Mouse (Mus musculus): Measurements from ENCODE around the gene Selenoi. TPM values are rescaled to one million over a fixed set of nuclear protein-coding genes. Genes with fewer than 3 reads are reported as not detected.

Selenoi gene
- polyA plus RNA-seq, 1 experiment = 0.12 TPM

DNA sequence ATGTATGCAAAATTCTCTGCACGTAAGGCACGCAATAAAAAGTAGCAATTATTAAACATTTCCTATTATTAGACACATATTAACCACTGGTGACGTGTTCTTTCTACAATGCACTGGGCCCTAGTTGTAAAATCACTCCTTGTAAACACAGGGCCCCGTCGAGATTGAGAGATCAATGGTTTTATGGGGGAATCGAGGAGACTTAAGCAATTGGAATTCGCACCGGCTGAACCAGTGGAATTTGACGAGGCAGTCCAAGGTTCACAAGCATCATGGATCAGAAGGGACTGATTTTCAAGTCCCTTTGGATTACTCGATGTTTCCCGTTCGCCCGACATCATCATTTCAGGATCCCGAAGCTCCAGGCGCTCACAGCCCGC lies 500 bp upstream of the Selenoi start:
- Histone ChIP-seq H3K9me3 (ENCODE audit: control insufficient read depth, low read length) (peaks cover 3% of the 10 kb centered on the region), H3K4me3 (replicated peaks) (peak overlapping the region; percentile 93), H3K27me3 (ENCODE audit: control insufficient read depth) (no peaks in the 10 kb centered on the region), H3K36me3 (ENCODE audit: control insufficient read depth) (peaks cover 12% of the 10 kb centered on the region), H3K4me1 (ENCODE audit: control insufficient read depth) (peaks cover 52% of the 10 kb centered on the region)
- TF ChIP-seq GATA1 (IDR thresholded peaks at IDR 0.05; ENCODE audit: low read length) (no peak), TAL1 (IDR thresholded peaks at IDR 0.05; ENCODE audit: low read length) (no peak)

DNA sequence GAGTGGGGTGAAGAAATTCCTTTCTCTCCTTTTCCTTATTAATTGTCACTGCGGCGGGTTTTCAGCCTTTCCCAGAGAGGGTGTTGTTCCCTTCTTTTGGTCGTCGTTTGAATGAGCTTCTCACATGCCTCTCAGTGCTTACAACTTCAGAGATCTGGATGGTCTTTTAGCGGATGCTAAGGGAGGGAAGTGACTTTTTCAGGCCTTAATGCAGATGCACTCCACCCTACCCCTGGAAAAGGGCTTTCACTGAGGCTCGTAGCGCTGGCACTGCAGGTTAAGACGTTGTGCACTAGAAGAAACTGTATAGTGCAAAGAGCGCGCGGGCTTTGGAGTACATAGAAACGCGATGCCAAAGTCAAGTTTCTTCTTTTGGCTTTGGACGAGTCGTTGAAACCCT lies 661 bp downstream of the Selenoi start:
- H3K4me1 ChIP-seq (ENCODE audit: control insufficient read depth) = peaks cover 52% of the 10 kb centered on the region
- no peaks in the 10 kb centered on the region for H3K27me3 ChIP-seq (ENCODE audit: control insufficient read depth)
- TF ChIP-seq TAL1 (IDR thresholded peaks at IDR 0.05; ENCODE audit: low read length) = no peak
- TF ChIP-seq GATA1 (IDR thresholded peaks at IDR 0.05; ENCODE audit: low read length) = no peak
- peak overlapping the region; percentile 93 for H3K4me3 ChIP-seq (replicated peaks)
- H3K9me3 ChIP-seq (ENCODE audit: control insufficient read depth, low read length) = peaks cover 3% of the 10 kb centered on the region
- H3K36me3 ChIP-seq (ENCODE audit: control insufficient read depth) = peaks cover 12% of the 10 kb centered on the region

DNA sequence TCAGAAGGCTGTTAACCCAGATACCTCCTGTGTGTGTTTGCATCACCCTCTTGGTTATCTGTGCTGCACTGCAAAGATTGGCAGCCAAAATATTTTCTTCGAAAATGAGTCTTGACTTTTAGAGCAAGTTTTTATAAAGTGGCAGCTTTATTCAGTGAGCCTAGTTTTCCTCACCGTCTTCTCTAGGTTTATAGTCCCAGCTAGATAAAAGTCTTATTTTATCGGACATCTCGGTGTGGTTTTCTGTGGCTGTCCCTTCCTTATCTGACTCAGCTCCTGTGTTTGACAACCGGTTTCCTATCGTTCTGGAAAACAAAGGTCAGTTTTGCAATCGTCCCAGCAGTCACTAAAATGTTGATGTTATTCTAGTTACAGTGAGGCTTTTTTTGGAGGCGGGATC lies 1.6 kb downstream of the Selenoi start:
- Histone ChIP-seq H3K4me1 (ENCODE audit: control insufficient read depth) (peaks cover 54% of the 10 kb centered on the region), H3K36me3 (ENCODE audit: control insufficient read depth) (peaks cover 19% of the 10 kb centered on the region), H3K9me3 (ENCODE audit: control insufficient read depth, low read length) (peaks cover 3% of the 10 kb centered on the region), H3K27me3 (ENCODE audit: control insufficient read depth) (no peaks in the 10 kb centered on the region), H3K4me3 (replicated peaks) (peak overlapping the region; percentile 93)
- no peak for TF ChIP-seq GATA1 (IDR thresholded peaks at IDR 0.05; ENCODE audit: low read length)
- no peak for TF ChIP-seq TAL1 (IDR thresholded peaks at IDR 0.05; ENCODE audit: low read length)

DNA sequence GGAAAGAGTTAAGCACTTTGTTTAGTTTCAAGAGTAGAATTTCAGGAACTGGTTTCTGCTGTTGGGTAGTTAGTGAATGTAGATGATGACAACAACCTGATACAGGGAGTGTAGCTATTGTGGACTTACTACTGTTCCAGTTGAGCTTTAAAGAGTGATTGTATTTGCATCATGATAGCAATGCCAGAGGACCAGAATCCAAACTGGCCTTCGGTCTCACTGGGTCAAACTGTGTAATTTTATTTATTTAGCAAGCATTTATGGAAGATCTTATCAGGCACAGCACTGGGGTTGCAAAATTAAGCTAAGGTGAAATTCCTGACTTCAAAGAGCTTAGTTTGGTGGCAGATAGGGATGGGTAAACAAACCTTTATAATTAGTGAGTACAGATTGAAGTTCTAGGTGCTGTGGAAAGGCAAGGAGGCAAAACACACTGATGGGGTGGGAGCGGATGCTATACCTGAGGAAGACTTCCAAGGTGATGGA lies 3.3 kb downstream of the Selenoi start:
- TF ChIP-seq TAL1 (IDR thresholded peaks at IDR 0.05; ENCODE audit: low read length) (no peak), GATA1 (IDR thresholded peaks at IDR 0.05; ENCODE audit: low read length) (no peak)
- no peak overlapping the region for H3K4me3 ChIP-seq (replicated peaks)

DNA sequence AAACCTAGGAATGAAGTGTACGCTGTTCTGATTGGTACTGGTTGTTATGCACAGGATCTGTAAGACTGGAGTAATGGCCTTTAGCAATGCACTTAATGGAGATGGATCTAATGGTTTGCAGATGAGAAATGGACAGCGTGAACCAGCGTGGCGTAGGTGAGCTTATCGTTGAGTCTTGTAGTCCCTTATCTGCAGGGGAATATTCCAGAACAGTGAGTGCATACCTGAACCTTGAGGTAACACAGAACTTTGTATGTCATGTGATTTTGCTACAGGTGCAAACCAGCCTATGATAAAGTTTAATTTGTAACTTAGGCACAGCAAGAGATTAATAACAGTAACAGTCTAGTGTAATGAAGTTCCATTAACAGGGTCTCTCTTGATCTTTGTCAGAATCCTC lies 6.2 kb downstream of the Selenoi start:
- Histone ChIP-seq H3K4me3 (replicated peaks) (no peak overlapping the region), H3K36me3 (ENCODE audit: control insufficient read depth) (peaks cover 15% of the 10 kb centered on the region), H3K27me3 (ENCODE audit: control insufficient read depth) (no peaks in the 10 kb centered on the region), H3K9me3 (ENCODE audit: control insufficient read depth, low read length) (no peaks in the 10 kb centered on the region), H3K4me1 (ENCODE audit: control insufficient read depth) (peaks cover 61% of the 10 kb centered on the region)
- no peak for TF ChIP-seq GATA1 (IDR thresholded peaks at IDR 0.05; ENCODE audit: low read length)
- no peak for TF ChIP-seq TAL1 (IDR thresholded peaks at IDR 0.05; ENCODE audit: low read length)

More for the DNA sequence above, 3.3 kb downstream of the Selenoi start:
- Histone ChIP-seq H3K4me1 (ENCODE audit: control insufficient read depth) (peaks cover 65% of the 10 kb centered on the region), H3K36me3 (ENCODE audit: control insufficient read depth) (peaks cover 13% of the 10 kb centered on the region), H3K27me3 (ENCODE audit: control insufficient read depth) (no peaks in the 10 kb centered on the region), H3K9me3 (ENCODE audit: control insufficient read depth, low read length) (no peaks in the 10 kb centered on the region)

DNA sequence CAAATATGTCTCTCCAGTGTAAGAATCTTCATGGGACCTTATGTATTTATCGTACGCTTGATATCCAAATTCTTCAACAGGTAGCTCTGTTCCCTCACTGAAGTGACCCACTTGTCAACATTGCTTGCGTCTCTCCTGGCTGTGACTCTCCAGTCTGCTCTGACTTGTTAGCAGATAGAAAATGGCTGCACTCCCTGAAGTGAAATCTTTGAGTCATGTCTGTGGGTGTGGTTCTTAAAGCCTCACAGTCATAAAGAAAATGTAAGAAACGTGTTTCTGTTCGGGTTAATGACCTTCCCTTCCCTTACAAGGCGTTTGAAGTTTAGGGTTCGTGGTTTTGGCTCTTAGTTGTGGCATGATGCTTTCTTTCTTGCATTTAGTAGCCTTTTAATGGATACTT lies 8.2 kb downstream of the Selenoi start:
- Histone ChIP-seq H3K4me3 (replicated peaks) (peak overlapping the region; percentile 1), H3K27me3 (ENCODE audit: control insufficient read depth) (no peaks in the 10 kb centered on the region), H3K36me3 (ENCODE audit: control insufficient read depth) (peaks cover 15% of the 10 kb centered on the region), H3K4me1 (ENCODE audit: control insufficient read depth) (peaks cover 57% of the 10 kb centered on the region), H3K9me3 (ENCODE audit: control insufficient read depth, low read length) (no peaks in the 10 kb centered on the region)
- TF ChIP-seq TAL1 (IDR thresholded peaks at IDR 0.05; ENCODE audit: low read length) (no peak), GATA1 (IDR thresholded peaks at IDR 0.05; ENCODE audit: low read length) (no peak)

DNA sequence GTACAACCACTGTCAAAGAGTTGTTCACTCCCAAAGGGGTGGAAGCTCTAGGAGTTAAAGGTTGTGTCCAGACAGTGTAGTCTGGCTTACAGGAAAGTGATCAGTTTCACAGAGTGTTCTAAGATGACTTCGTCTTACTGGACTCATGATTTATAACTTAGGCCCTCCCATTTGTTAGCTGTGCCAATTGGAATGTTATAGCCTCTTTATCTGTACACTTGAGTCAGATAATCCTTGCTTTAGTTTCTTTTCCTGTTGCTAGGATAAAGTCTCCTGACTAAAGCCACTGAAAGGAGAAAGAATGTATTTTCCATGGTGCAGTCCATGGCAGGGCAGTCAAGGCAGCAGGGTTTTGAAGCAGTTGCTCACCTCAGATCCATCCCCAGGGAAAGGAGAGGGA lies 10.0 kb downstream of the Selenoi start:
- H3K4me3 ChIP-seq (replicated peaks) = no peak overlapping the region
- H3K36me3 ChIP-seq (ENCODE audit: control insufficient read depth) = peaks cover 17% of the 10 kb centered on the region
- no peak for TF ChIP-seq GATA1 (IDR thresholded peaks at IDR 0.05; ENCODE audit: low read length)
- no peak for TF ChIP-seq TAL1 (IDR thresholded peaks at IDR 0.05; ENCODE audit: low read length)
- no peaks in the 10 kb centered on the region for H3K9me3 ChIP-seq (ENCODE audit: control insufficient read depth, low read length)
- peaks cover 49% of the 10 kb centered on the region for H3K4me1 ChIP-seq (ENCODE audit: control insufficient read depth)
- no peaks in the 10 kb centered on the region for H3K27me3 ChIP-seq (ENCODE audit: control insufficient read depth)

DNA sequence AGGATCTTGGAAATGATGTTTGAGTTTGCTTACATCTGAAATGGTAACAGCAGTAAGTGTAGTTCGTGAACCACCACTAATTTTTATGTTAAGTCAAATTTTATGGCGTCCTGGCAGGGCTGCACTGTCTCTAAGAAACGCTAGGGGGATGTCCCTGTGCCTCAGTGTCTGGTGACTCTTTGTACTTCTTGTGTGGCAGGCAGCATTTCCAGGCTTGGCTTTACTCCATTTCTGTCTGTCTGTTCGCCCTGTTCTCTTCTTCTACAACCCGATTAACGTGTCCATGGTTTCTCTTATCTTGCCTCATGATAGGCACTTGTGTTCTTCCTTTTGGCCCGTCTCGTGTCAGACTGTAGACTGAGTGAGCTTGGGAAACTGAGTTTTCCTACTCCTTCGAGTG lies 11.4 kb downstream of the Selenoi start:
- TF ChIP-seq GATA1 (IDR thresholded peaks at IDR 0.05; ENCODE audit: low read length) (no peak), TAL1 (IDR thresholded peaks at IDR 0.05; ENCODE audit: low read length) (no peak)
- H3K36me3 ChIP-seq (ENCODE audit: control insufficient read depth) = peaks cover 19% of the 10 kb centered on the region
- H3K4me3 ChIP-seq (replicated peaks) = no peak overlapping the region
- H3K27me3 ChIP-seq (ENCODE audit: control insufficient read depth) = no peaks in the 10 kb centered on the region
- no peaks in the 10 kb centered on the region for H3K9me3 ChIP-seq (ENCODE audit: control insufficient read depth, low read length)
- peaks cover 47% of the 10 kb centered on the region for H3K4me1 ChIP-seq (ENCODE audit: control insufficient read depth)

DNA sequence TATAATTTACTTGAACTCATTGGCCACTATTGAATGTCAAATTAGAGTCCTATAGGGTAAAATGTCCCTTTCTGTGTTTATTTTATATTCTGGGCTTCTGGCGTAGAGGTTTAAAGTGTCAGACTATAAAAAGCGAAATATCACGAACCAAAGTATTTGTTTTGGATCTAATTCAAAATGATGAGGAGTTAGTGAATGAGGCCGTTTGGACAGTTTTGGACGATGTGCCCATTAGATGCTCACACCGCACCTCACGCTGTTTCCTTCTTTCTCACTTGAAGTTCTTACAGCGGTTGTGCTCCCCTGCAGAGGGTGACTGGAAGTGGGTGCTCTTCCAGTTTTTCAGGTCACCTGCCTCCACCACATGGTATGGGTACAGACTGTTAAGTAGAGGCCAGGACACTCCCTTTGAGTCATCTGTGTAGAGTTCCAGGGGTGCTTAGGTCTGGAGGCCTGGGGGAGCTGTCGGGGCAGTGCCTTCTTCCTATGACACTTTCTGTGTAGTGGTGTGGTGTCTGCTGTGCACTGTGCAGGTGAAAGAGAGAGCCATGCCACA lies 13.6 kb downstream of the Selenoi start:
- no peaks in the 10 kb centered on the region for H3K27me3 ChIP-seq (ENCODE audit: control insufficient read depth)
- H3K36me3 ChIP-seq (ENCODE audit: control insufficient read depth) = peaks cover 32% of the 10 kb centered on the region
- no peaks in the 10 kb centered on the region for H3K9me3 ChIP-seq (ENCODE audit: control insufficient read depth, low read length)
- H3K4me1 ChIP-seq (ENCODE audit: control insufficient read depth) = peaks cover 34% of the 10 kb centered on the region
- no peak overlapping the region for H3K4me3 ChIP-seq (replicated peaks)
- no peak for TF ChIP-seq TAL1 (IDR thresholded peaks at IDR 0.05; ENCODE audit: low read length)
- no peak for TF ChIP-seq GATA1 (IDR thresholded peaks at IDR 0.05; ENCODE audit: low read length)

DNA sequence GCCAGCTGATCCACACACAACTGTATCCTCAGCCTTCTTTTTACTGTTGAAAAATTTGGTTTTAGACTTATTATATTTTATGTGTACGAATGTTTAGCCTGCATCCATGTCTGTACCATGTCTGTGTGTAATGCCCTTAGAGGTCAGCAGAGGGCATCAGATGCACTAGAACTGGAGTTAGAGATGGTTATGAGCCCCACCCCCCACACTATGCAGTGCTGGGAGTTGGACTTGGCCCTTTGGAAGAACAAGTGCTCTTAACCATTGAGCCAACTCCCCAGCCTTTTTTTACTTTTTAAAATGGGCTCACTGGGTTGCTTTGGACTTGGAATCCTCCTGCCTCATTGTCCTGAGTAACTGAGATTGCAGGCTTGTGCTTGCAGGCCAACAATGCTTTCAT lies 15.3 kb downstream of the Selenoi start:
- Histone ChIP-seq H3K9me3 (ENCODE audit: control insufficient read depth, low read length) (no peaks in the 10 kb centered on the region), H3K4me1 (ENCODE audit: control insufficient read depth) (peaks cover 20% of the 10 kb centered on the region), H3K4me3 (replicated peaks) (no peak overlapping the region), H3K36me3 (ENCODE audit: control insufficient read depth) (peaks cover 39% of the 10 kb centered on the region), H3K27me3 (ENCODE audit: control insufficient read depth) (no peaks in the 10 kb centered on the region)
- TF ChIP-seq TAL1 (IDR thresholded peaks at IDR 0.05; ENCODE audit: low read length) = no peak
